9 mouse cellular contexts compared by ENCODE assay signal in genomic region chr14:16328959-16329480, GRCm38 (mm10). TPM values are rescaled to one million over a fixed set of nuclear protein-coding genes. Genes with fewer than 3 reads are reported as not detected.
DNase-seq lines count a peak whose midpoint lies in the region; ATAC-seq and TF ChIP-seq lines count a peak whose summit lies in the region.
"Had no signal": no experiment of that assay in that cellular context is flagged by ENCODE, and none has a peak within 500 bp of the region (broad histone marks: within the 10 kb centered on the region; RNA-seq: fewer than 3 reads in every experiment).

No protein-coding gene starts in this region.

- no peak for TF ChIP-seq EP300 in lung, postnatal 0 days (IDR thresholded peaks at IDR 0.05)
- no peak for TF ChIP-seq EP300 in stomach, postnatal 0 days (optimal IDR thresholded peaks at IDR 0.05)

- TF ChIP-seq POLR2A in embryonic fibroblast, embryonic 13.5 days (IDR thresholded peaks at IDR 0.05; ENCODE audit: low read depth, low read length) = no peak

- H3K9me3 ChIP-seq in heart, embryonic 12.5 days (replicated peaks) = no peaks in the 10 kb centered on the region
- no peaks in the 10 kb centered on the region for H3K9me3 ChIP-seq in lung, postnatal 0 days (ENCODE audit: low read length)
- no peaks in the 10 kb centered on the region for H3K9me3 ChIP-seq in stomach, postnatal 0 days (ENCODE audit: control insufficient read depth, low read length)

- H3K27ac ChIP-seq in heart, embryonic 12.5 days (ENCODE audit: poor library complexity, severe bottlenecking) = peak overlapping the region; percentile 54
- no peak overlapping the region for H3K27ac ChIP-seq in lung, postnatal 0 days (ENCODE audit: low read length)
- peak overlapping the region; percentile 82 for H3K27ac ChIP-seq in embryonic fibroblast, embryonic 13.5 days (ENCODE audit: insufficient read depth, low read length)
- H3K27ac ChIP-seq in stomach, postnatal 0 days (replicated peaks) = peak overlapping the region; percentile 69

- no peak for ATAC-seq in heart, embryonic 12.5 days (ENCODE audit: insufficient number of reproducible peaks, low FRiP score)
- peak; percentile 12; the same call in 1 of the 2 replicates for ATAC-seq in lung, postnatal 0 days
- ATAC-seq in stomach, postnatal 0 days (ENCODE audit: low FRiP score, low TSS enrichment) = no peak

- no peak overlapping the region for H3K4me2 ChIP-seq in heart, embryonic 12.5 days
- no peak overlapping the region for H3K4me2 ChIP-seq in lung, postnatal 0 days (replicated peaks; ENCODE audit: low read depth, low read length)
- H3K4me2 ChIP-seq in stomach, postnatal 0 days (replicated peaks; ENCODE audit: low read depth) = no peak overlapping the region

- H3K27me3 ChIP-seq in heart, embryonic 12.5 days (replicated peaks) = no peaks in the 10 kb centered on the region
- no peaks in the 10 kb centered on the region for H3K27me3 ChIP-seq in lung, postnatal 0 days (replicated peaks; ENCODE audit: insufficient read depth, low read length)
- H3K27me3 ChIP-seq in stomach, postnatal 0 days (ENCODE audit: control insufficient read depth, insufficient read depth, low read length) = no peaks in the 10 kb centered on the region

- no peaks in the 10 kb centered on the region for H3K36me3 ChIP-seq in heart, embryonic 12.5 days
- H3K36me3 ChIP-seq in lung, postnatal 0 days (ENCODE audit: insufficient read depth, low read length) = no peaks in the 10 kb centered on the region
- no peaks in the 10 kb centered on the region for H3K36me3 ChIP-seq in stomach, postnatal 0 days (ENCODE audit: control insufficient read depth, insufficient read depth, low read length)

- no peak for DNase-seq in heart, adult 8-10 months (ENCODE audit: low spot score)
- DNase-seq in lung, postnatal 0 days (ENCODE audit: low spot score) = no peak
- no peak for DNase-seq in lung, postnatal 4 days
- DNase-seq in stomach, postnatal 0 days (ENCODE audit: low spot score) = no peak
- no peak for DNase-seq in adrenal gland, adult 18-20 months (ENCODE audit: low spot score in 2 of 2)
- no peak for DNase-seq in right cerebral cortex, postnatal 14 days
- DNase-seq: layer of hippocampus, postnatal 36 days had no signal

- TF ChIP-seq CTCF in lung, postnatal 0 days (IDR thresholded peaks at IDR 0.05) = no peak
- no peak for TF ChIP-seq CTCF in embryonic fibroblast, embryonic 13.5 days (IDR thresholded peaks at IDR 0.05; ENCODE audit: borderline replicate concordance, insufficient read depth, low read length)
- no peak for TF ChIP-seq CTCF in stomach, postnatal 0 days (IDR thresholded peaks at IDR 0.05; ENCODE audit: low read depth)

- WGBS in heart, embryonic 12.5 days = 26% methylated on average over 5 of the region's 5 CpGs
- WGBS in lung, postnatal 0 days = 37% methylated on average over 5 of the region's 5 CpGs
- 39% methylated on average over 5 of the region's 5 CpGs for WGBS in stomach, postnatal 0 days

- H3K4me3 ChIP-seq in heart, embryonic 12.5 days = no peak overlapping the region
- H3K4me3 ChIP-seq in lung, postnatal 0 days (ENCODE audit: low read depth, low read length) = no peak overlapping the region
- no peak overlapping the region for H3K4me3 ChIP-seq in embryonic fibroblast, embryonic 13.5 days (ENCODE audit: insufficient read depth, low read length)
- H3K4me3 ChIP-seq in stomach, postnatal 0 days (ENCODE audit: low read depth, low read length) = no peak overlapping the region

- no peak overlapping the region for H3K9ac ChIP-seq in heart, embryonic 12.5 days
- no peak overlapping the region for H3K9ac ChIP-seq in lung, postnatal 0 days (replicated peaks; ENCODE audit: low read depth)
- H3K9ac ChIP-seq in stomach, postnatal 0 days (ENCODE audit: low read length) = no peak overlapping the region

- H3K4me1 ChIP-seq in heart, embryonic 12.5 days (replicated peaks) = peaks cover 12% of the 10 kb centered on the region
- no peaks in the 10 kb centered on the region for H3K4me1 ChIP-seq in lung, postnatal 0 days (ENCODE audit: insufficient read depth, low read depth, low read length)
- H3K4me1 ChIP-seq in embryonic fibroblast, embryonic 13.5 days (ENCODE audit: control insufficient read depth, insufficient read depth, low read length) = peaks cover 9% of the 10 kb centered on the region
- H3K4me1 ChIP-seq in stomach, postnatal 0 days (replicated peaks; ENCODE audit: control insufficient read depth, insufficient read depth) = no peaks in the 10 kb centered on the region

RNA-seq across cellular contexts. Expression of gene Top2b, which starts 36.0 kb away (rescaled TPM):
- 61.7 and 63.8 TPM in 2 replicates for polyA plus RNA-seq in heart, embryonic 12.5 days (2016; fragmentation: Nextera tagmentation; extraction: Ambion mirVana)
- 10 to 100 TPM; 42.1 to 56.5 (median 53.1) TPM for total RNA-seq in heart, adult 8-10 months (2022)
- polyA plus RNA-seq in lung, postnatal 0 days (2015; fragmentation: Nextera tagmentation; extraction: Ambion mirVana) = 26.3 and 29.5 TPM in 2 replicates
- 260 and 313 TPM in 2 replicates for polyA plus RNA-seq in embryonic fibroblast, embryonic 13.5 days (2011; ENCODE audit: insufficient read length, low read depth, missing spikeins)
- 18.6 and 21.3 TPM in 2 replicates for polyA plus RNA-seq in stomach, postnatal 0 days (2015; fragmentation: Nextera tagmentation; extraction: Ambion mirVana)
- total RNA-seq in adrenal gland, adult 18-20 months (2021) = 10 to 100 TPM; 62.0 to 73.4 TPM
